14 mouse cellular contexts compared by ENCODE assay signal in genomic region chr13:111935721-111936080, GRCm38 (mm10).
DNase-seq lines count a peak whose midpoint lies in the region; ATAC-seq and TF ChIP-seq lines count a peak whose summit lies in the region.
"Had no signal": no experiment of that assay in that cellular context is flagged by ENCODE, and none has a peak within 500 bp of the region (broad histone marks: within the 10 kb centered on the region; RNA-seq: fewer than 3 reads in every experiment).

No protein-coding gene starts in this region.

- TF ChIP-seq CTCF in bone marrow macrophage, adult 2 months (IDR thresholded peaks at IDR 0.05; ENCODE audit: low read depth, low read length): no peak
- no peak for TF ChIP-seq CTCF in small intestine, adult 2 months (IDR thresholded peaks at IDR 0.05; ENCODE audit: extremely low read depth, insufficient read length, insufficient replicate concordance, low read depth, low read length)

- no peak for DNase-seq in hindbrain, embryonic 10.5 days (ENCODE audit: low spot score)
- DNase-seq in hindbrain, embryonic 11.5 days (ENCODE audit: low spot score): no peak
- DNase-seq in liver: no peak
- no peak for DNase-seq in frontal cortex, postnatal 36 days (ENCODE audit: low spot score in 2 of 2)
- DNase-seq in adrenal gland, adult 8-10 months: no peak

- H3K4me2 ChIP-seq in hindbrain, embryonic 11.5 days (replicated peaks; ENCODE audit: low read depth, low read length): no peak overlapping the region
- H3K4me2 ChIP-seq in liver, embryonic 12.5 days: 0 out of 2 replicates have a peak overlapping the region, but pooled peaks have one; percentile 16
- H3K4me2 ChIP-seq: forebrain, embryonic 15.5 days; heart, embryonic 11.5 days; limb, embryonic 12.5 days; midbrain, embryonic 11.5 days had no signal

- 89% methylated on average over 1 of the region's 1 CpGs for WGBS in hindbrain, embryonic 10.5 days
- 87% methylated on average over 1 of the region's 1 CpGs for WGBS in hindbrain, embryonic 11.5 days
- 21% methylated on average over 1 of the region's 1 CpGs for WGBS in liver, embryonic 12.5 days (ENCODE audit: insufficient replicate concordance)
- WGBS in small intestine, adult 2 months: 63% methylated on average over 1 of the region's 1 CpGs

- no peaks in the 10 kb centered on the region for H3K9me3 ChIP-seq in hindbrain, embryonic 10.5 days
- H3K9me3 ChIP-seq in hindbrain, embryonic 11.5 days (ENCODE audit: control insufficient read depth, low read length): no peaks in the 10 kb centered on the region
- no peaks in the 10 kb centered on the region for H3K9me3 ChIP-seq in liver, embryonic 12.5 days (replicated peaks)
- H3K9me3 ChIP-seq: forebrain, embryonic 15.5 days; G1E; limb, embryonic 12.5 days had no signal

- H3K4me3 ChIP-seq in hindbrain, embryonic 10.5 days: no peak overlapping the region
- H3K4me3 ChIP-seq in hindbrain, embryonic 11.5 days (ENCODE audit: low read depth, low read length): no peak overlapping the region
- no peak overlapping the region for H3K4me3 ChIP-seq in liver, embryonic 12.5 days
- no peak overlapping the region for H3K4me3 ChIP-seq in bone marrow macrophage, adult 2 months (ENCODE audit: insufficient read depth, low read length)
- no peak overlapping the region for H3K4me3 ChIP-seq in small intestine, adult 2 months (ENCODE audit: low read depth, low read length)
- H3K4me3 ChIP-seq: forebrain, embryonic 15.5 days; limb, embryonic 12.5 days; myocyte had no signal

- H3K27me3 ChIP-seq in hindbrain, embryonic 10.5 days (ENCODE audit: insufficient read depth, poor library complexity, severe bottlenecking): no peaks in the 10 kb centered on the region
- H3K27me3 ChIP-seq in hindbrain, embryonic 11.5 days (ENCODE audit: control insufficient read depth, insufficient read depth, low read length): no peaks in the 10 kb centered on the region
- no peaks in the 10 kb centered on the region for H3K27me3 ChIP-seq in liver, embryonic 12.5 days (replicated peaks)
- H3K27me3 ChIP-seq in small intestine, adult 2 months (ENCODE audit: control insufficient read depth, insufficient read depth, low read length): no peaks in the 10 kb centered on the region
- H3K27me3 ChIP-seq: forebrain, embryonic 15.5 days; limb, embryonic 12.5 days had no signal

- H3K27ac ChIP-seq in hindbrain, embryonic 10.5 days: peak overlapping the region; percentile 62; the same call in 1 of the 2 replicates
- H3K27ac ChIP-seq in hindbrain, embryonic 11.5 days (ENCODE audit: low read depth, low read length): no peak overlapping the region
- H3K27ac ChIP-seq in liver, embryonic 12.5 days: peak overlapping the region; percentile 55
- H3K27ac ChIP-seq in bone marrow macrophage, adult 2 months (ENCODE audit: insufficient read depth, low read depth, low read length): peak overlapping the region; percentile 96
- H3K27ac ChIP-seq in small intestine, adult 2 months (ENCODE audit: insufficient read depth, low read depth, low read length): peak overlapping the region; percentile 44; the same call in 1 of the 2 replicates
- H3K27ac ChIP-seq: forebrain, embryonic 15.5 days; limb, embryonic 12.5 days had no signal

- peaks cover 9% of the 10 kb centered on the region for H3K4me1 ChIP-seq in hindbrain, embryonic 10.5 days (replicated peaks)
- no peaks in the 10 kb centered on the region for H3K4me1 ChIP-seq in hindbrain, embryonic 11.5 days (replicated peaks; ENCODE audit: control insufficient read depth, insufficient read depth, low read length)
- H3K4me1 ChIP-seq in liver, embryonic 12.5 days: peaks cover 87% of the 10 kb centered on the region
- H3K4me1 ChIP-seq in bone marrow macrophage, adult 2 months (ENCODE audit: control insufficient read depth, insufficient read depth, low read length): peaks cover 71% of the 10 kb centered on the region
- H3K4me1 ChIP-seq in small intestine, adult 2 months (ENCODE audit: control insufficient read depth, insufficient read depth, insufficient read length, low read length): peaks cover 15% of the 10 kb centered on the region

- H3K36me3 ChIP-seq in hindbrain, embryonic 10.5 days: no peaks in the 10 kb centered on the region
- no peaks in the 10 kb centered on the region for H3K36me3 ChIP-seq in hindbrain, embryonic 11.5 days (ENCODE audit: control insufficient read depth, insufficient read depth, low read length)
- H3K36me3 ChIP-seq in liver, embryonic 12.5 days: no peaks in the 10 kb centered on the region
- no peaks in the 10 kb centered on the region for H3K36me3 ChIP-seq in small intestine, adult 2 months (ENCODE audit: control insufficient read depth, insufficient read depth, low read length)
- H3K36me3 ChIP-seq: forebrain, embryonic 15.5 days; G1E; limb, embryonic 12.5 days had no signal

- ATAC-seq in hindbrain, embryonic 11.5 days (ENCODE audit: low FRiP score): no peak
- ATAC-seq in liver, embryonic 12.5 days: no peak
- ATAC-seq: forebrain, embryonic 15.5 days had no signal

- H3K9ac ChIP-seq in hindbrain, embryonic 11.5 days (ENCODE audit: low read depth, low read length): no peak overlapping the region
- peak overlapping the region; percentile 9; the same call in 1 of the 2 replicates for H3K9ac ChIP-seq in liver, embryonic 12.5 days
- H3K9ac ChIP-seq: forebrain, embryonic 15.5 days; limb, embryonic 12.5 days had no signal

- no peak for TF ChIP-seq POLR2A in bone marrow macrophage, adult 2 months (IDR thresholded peaks at IDR 0.05; ENCODE audit: borderline replicate concordance, low read depth, low read length)
- no peak for TF ChIP-seq POLR2A in small intestine, adult 2 months (IDR thresholded peaks at IDR 0.05; ENCODE audit: low read depth, low read length)
